Mouse (Mus musculus) stomach, postnatal 0 days (tissue): ENCODE measurements around the gene Klhl2. TPM values are rescaled to one million over a fixed set of nuclear protein-coding genes. Genes with fewer than 3 reads are reported as not detected.
A peak's percentile ranks its signal among the peaks of the same experiment; 100 is the strongest.

Source experiments
- ATAC-seq: fragments of 200-750 bp; cut with Nextera tagmentation; 2 replicates; pipeline ENCODE4 v1.8.0; 2017; ENCODE audit not compliant: low FRiP score, low TSS enrichment
- DNase-seq: peaks from one replicate; pipeline ENCODE4 v3.0.0-alpha.2; 2016; ENCODE audit warnings: low spot score
- H3K27ac ChIP-seq: fragments of 300-500 bp; sonication (generic); replicated peaks from 2 replicates; pipeline ENCODE4 v1.5.1; 2014; ENCODE audit warnings: mild to moderate bottlenecking, control low read depth
- H3K27me3 ChIP-seq: fragments of 300-500 bp; sonication (generic); 2 replicates; pipeline ENCODE4 v1.6.1; 2014; ENCODE audit warnings: low read length; ENCODE audit not compliant: control insufficient read depth, insufficient read depth
- H3K36me3 ChIP-seq: fragments of 300-500 bp; sonication (generic); 2 replicates; pipeline ENCODE4 v1.6.1; 2014; ENCODE audit warnings: low read length, mixed read lengths; ENCODE audit not compliant: control insufficient read depth, insufficient read depth
- H3K4me1 ChIP-seq: fragments of 300-500 bp; sonication (generic); replicated peaks from 2 replicates; pipeline ENCODE4 v1.6.1; 2014; ENCODE audit warnings: antibody characterized with exemption; ENCODE audit not compliant: control insufficient read depth, insufficient read depth
- H3K4me2 ChIP-seq: fragments of 300-500 bp; sonication (generic); replicated peaks from 2 replicates; pipeline ENCODE4 v1.6.1; 2014; ENCODE audit warnings: low read depth, mild to moderate bottlenecking, control low read depth, moderate library complexity
- H3K4me3 ChIP-seq: fragments of 300-500 bp; sonication (generic); 2 replicates; pipeline ENCODE4 v1.5.1; 2014; ENCODE audit warnings: low read depth, low read length, control low read depth
- H3K9ac ChIP-seq: fragments of 300-500 bp; sonication (generic); 2 replicates; pipeline ENCODE4 v1.6.1; 2014; ENCODE audit warnings: mild to moderate bottlenecking, low read length, control low read depth, mixed read lengths
- H3K9me3 ChIP-seq: fragments of 300-500 bp; sonication (generic); 2 replicates; pipeline ENCODE4 v1.6.1; 2016; ENCODE audit warnings: low read length; ENCODE audit not compliant: control insufficient read depth
- CTCF ChIP-seq: IDR thresholded peaks from 2 replicates; pipeline ENCODE4 v1.5.1; 2016; ENCODE audit warnings: antibody characterized with exemption, low read depth, mild to moderate bottlenecking, moderate library complexity
- EP300 ChIP-seq: optimal IDR thresholded peaks from 2 replicates; pipeline ENCODE3; 2016; ENCODE audit warnings: antibody characterized with exemption
- WGBS: fragments of 180-500 bp; shearing (Covaris S2); extraction: QIAGEN DNeasy Blood & Tissue Kit; methylation state at CpG from one replicate; pipeline ENCODE4 v1.1.7; 2014; 5-methylcytosine and 5-hydroxymethylcytosine counted together
- polyA plus RNA-seq: library from polyadenylated mRNA; unstranded; fragments of >200 nt; fragmentation: Nextera tagmentation; extraction: Ambion mirVana; gene quantifications from 2 replicates; pipeline ENCODE4 v1.2.1, GENCODE M21; 2015

Gene Klhl2
- polyA plus RNA-seq, 1 experiment from 2014 or later = 13.4 TPM

DNA sequence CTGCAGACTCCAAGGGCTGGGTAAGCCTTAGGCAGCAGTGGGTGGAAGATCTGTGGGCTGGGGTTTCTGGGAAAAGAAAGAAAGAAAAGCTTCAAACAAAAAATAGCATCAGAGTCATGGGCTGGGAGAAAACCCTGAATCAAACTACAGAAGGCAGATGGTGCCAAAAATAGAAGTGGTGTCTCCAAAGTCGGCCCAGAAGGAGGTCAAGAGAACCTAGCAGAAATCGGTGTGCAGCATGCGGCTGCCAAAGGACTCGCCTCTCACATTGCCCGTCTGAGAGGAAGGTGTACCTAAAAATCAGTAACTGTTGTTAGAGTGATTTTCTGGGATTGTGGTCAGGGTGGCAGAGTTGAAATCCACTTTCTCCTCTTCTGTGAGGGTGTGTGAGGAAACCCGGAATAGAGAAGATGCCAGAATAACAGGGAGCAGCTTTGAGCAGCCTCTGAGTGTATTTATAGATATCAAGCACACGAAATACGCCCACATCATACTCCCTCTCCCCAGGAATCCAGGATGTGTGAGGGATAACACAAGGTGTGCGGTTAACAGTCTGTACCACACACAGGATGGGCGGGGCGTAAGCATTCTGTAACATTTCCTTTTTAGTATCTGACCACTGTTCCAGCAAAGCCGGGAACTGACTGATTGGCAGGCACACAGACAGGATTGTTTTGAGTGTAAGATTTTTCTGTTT, 21.8 kb upstream of the Klhl2 start:
- no peak overlapping the region for H3K27ac ChIP-seq
- H3K4me3 ChIP-seq = no peak overlapping the region
- H3K4me1 ChIP-seq = no peaks in the 10 kb centered on the region
- H3K36me3 ChIP-seq = no peaks in the 10 kb centered on the region
- H3K9ac ChIP-seq = no peak overlapping the region
- no peaks in the 10 kb centered on the region for H3K9me3 ChIP-seq
- no peak for ATAC-seq
- H3K27me3 ChIP-seq = no peaks in the 10 kb centered on the region
- TF ChIP-seq EP300 = no peak
- TF ChIP-seq CTCF = no peak
- H3K4me2 ChIP-seq = no peak overlapping the region
- 57% methylated on average over 12 of the region's 12 CpGs for WGBS
- no peak for DNase-seq

DNA sequence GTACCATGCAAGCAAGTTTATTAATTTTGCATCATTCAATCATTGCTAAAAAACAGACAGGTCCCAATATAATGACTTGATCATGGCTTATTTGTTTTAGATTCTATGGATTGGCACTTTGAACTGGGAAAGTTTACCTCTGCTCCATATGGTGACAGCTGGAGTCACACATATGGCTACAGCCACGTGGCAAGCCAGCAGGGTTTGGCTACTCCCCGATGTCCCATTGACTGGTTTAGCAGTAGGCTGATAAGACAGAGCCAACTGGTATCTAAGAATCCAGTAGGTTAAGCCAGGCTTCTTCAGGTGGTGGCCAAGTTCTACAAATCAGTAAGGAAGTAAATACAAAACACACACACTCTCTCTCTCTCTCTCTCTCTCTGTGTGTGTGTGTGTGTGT, 20.4 kb upstream of the Klhl2 start:
- ATAC-seq (no peak), DNase-seq (no peak)
- no peaks in the 10 kb centered on the region for H3K36me3 ChIP-seq
- WGBS = 37% methylated on average over 2 of the region's 2 CpGs
- H3K9me3 ChIP-seq = no peaks in the 10 kb centered on the region
- no peak overlapping the region for H3K27ac ChIP-seq
- no peak overlapping the region for H3K4me3 ChIP-seq
- TF ChIP-seq EP300 (no peak), CTCF (no peak)
- H3K4me1 ChIP-seq = no peaks in the 10 kb centered on the region
- H3K4me2 ChIP-seq = no peak overlapping the region
- H3K27me3 ChIP-seq = no peaks in the 10 kb centered on the region
- no peak overlapping the region for H3K9ac ChIP-seq

GRCm38 (mm10) chr8:64849091-64849896, 523 bp downstream of the Klhl2 start:
- Histone ChIP-seq H3K4me2 (peak overlapping the region; percentile 90), H3K36me3 (no peaks in the 10 kb centered on the region), H3K4me3 (peak overlapping the region; percentile 91), H3K4me1 (peaks cover 3% of the 10 kb centered on the region; the same call in 1 of the 2 replicates), H3K27me3 (no peaks in the 10 kb centered on the region), H3K9me3 (no peaks in the 10 kb centered on the region), H3K27ac (peak overlapping the region; percentile 83), H3K9ac (peak overlapping the region; percentile 88)
- 0% methylated on average over 32 of the region's 100 CpGs for WGBS
- peak; percentile 80 for ATAC-seq
- TF ChIP-seq CTCF = peak; percentile 33; the same call in 1 of the 2 replicates
- TF ChIP-seq EP300 = no peak
- no peak for DNase-seq

GRCm38 (mm10) chr8:64848245-64848785, 1.5 kb downstream of the Klhl2 start:
- peak overlapping the region; percentile 91 for H3K4me3 ChIP-seq
- 16% methylated on average over 8 of the region's 8 CpGs for WGBS
- no peak for ATAC-seq
- TF ChIP-seq CTCF (no peak), EP300 (no peak)
- no peak overlapping the region for H3K27ac ChIP-seq
- H3K9ac ChIP-seq = no peak overlapping the region
- H3K9me3 ChIP-seq = no peaks in the 10 kb centered on the region
- H3K36me3 ChIP-seq = no peaks in the 10 kb centered on the region
- H3K4me2 ChIP-seq = peak overlapping the region; percentile 90
- no peaks in the 10 kb centered on the region for H3K27me3 ChIP-seq
- no peak for DNase-seq
- H3K4me1 ChIP-seq = peaks cover 5% of the 10 kb centered on the region; the same call in 1 of the 2 replicates

GRCm38 (mm10) chr8:64847650-64848049, 2.2 kb downstream of the Klhl2 start:
- no peaks in the 10 kb centered on the region for H3K9me3 ChIP-seq
- H3K4me2 ChIP-seq = no peak overlapping the region
- no peak overlapping the region for H3K27ac ChIP-seq
- ATAC-seq (no peak), DNase-seq (no peak)
- no peak overlapping the region for H3K4me3 ChIP-seq
- WGBS = 40% methylated on average over 2 of the region's 2 CpGs
- peaks cover 5% of the 10 kb centered on the region; the same call in 1 of the 2 replicates for H3K4me1 ChIP-seq
- TF ChIP-seq EP300 (no peak), CTCF (no peak)
- H3K36me3 ChIP-seq = no peaks in the 10 kb centered on the region
- no peaks in the 10 kb centered on the region for H3K27me3 ChIP-seq
- no peak overlapping the region for H3K9ac ChIP-seq
